Mouse (Mus musculus): Measurements from ENCODE around the gene Hoxa9. TPM values are rescaled to one million over a fixed set of nuclear protein-coding genes. Genes with fewer than 3 reads are reported as not detected.

The Hoxa9 gene
- total and polyA plus RNA-seq, 2 experiments from 2014 or later: 0.19 TPM; not detected in 1

DNA sequence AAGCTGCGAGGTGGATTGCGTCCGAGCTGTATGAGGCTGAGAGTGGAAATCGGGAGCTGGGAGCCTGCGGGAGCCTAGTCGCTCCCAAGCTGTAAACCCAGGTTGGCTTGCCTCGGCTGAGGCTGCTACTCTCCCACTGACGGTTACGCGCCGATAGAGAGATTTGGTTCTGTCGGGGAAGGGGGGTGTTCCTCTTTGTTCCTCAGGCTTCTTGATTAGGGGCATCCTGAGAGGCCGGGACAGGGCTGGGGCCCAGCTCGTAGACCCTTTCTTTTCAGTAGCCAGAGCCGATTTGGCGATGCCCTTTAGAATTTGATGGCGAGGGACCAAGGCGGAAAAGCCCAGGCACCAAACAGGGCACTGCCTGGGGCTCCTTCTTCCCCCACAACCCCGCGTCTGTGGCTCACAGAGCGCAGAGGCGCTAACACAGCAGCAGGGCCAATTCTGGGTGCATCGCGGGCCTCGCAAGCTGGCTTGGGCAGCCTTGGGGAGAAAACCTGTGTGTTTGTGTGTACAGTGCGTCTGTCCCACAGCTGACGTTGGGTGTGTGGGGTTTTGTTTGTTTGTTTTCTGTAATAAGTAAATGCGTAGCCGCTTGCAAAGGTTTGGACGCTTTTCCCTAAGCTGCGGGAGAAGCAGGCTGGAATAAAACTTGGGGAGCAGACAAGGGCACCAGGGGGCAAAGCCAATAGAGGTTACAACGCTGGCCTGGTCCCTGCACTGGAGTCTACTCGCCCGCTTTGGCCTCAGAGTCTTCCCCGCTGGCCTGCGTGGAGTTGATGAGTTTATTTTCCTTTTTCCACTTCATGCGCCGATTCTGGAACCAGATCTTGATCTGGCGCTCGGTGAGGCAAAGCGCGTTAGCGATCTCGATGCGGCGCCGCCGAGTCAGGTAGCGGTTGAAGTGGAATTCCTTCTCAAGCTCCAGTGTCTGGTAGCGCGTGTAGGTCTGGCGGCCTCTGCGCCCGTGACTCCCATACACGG lies 25.0 kb downstream of the Hoxa9 start:
- no peak for ATAC-seq (ENCODE audit: insufficient read depth, low read depth)
- Histone ChIP-seq H3K9me3 (replicated peaks; ENCODE audit: control insufficient read depth, low read length) (no peaks in the 10 kb centered on the region), H3K27me3 (ENCODE audit: control insufficient read depth, insufficient read depth, low read length) (peaks cover 99% of the 10 kb centered on the region), H3K36me3 (replicated peaks; ENCODE audit: control insufficient read depth, insufficient read depth, low read length) (no peaks in the 10 kb centered on the region), H3K4me3 (ENCODE audit: low read depth, low read length) (peak overlapping the region; percentile 2; the same call in 1 of the 2 replicates), H3K27ac (ENCODE audit: low read depth) (no peak overlapping the region), H3K4me1 (ENCODE audit: control insufficient read depth, insufficient read depth) (no peaks in the 10 kb centered on the region), H3K4me2 (ENCODE audit: low read depth, low read length) (no peak overlapping the region), H3K9ac (replicated peaks; ENCODE audit: low read depth, low read length) (no peak overlapping the region)
- TF ChIP-seq CTCF (IDR thresholded peaks at IDR 0.05; ENCODE audit: low read depth) (no peak), EP300 (IDR thresholded peaks at IDR 0.05; ENCODE audit: low read depth) (no peak)
- 5% methylated on average over 55 of the region's 55 CpGs for WGBS
- DNase-seq (ENCODE audit: low spot score): no peak

DNA sequence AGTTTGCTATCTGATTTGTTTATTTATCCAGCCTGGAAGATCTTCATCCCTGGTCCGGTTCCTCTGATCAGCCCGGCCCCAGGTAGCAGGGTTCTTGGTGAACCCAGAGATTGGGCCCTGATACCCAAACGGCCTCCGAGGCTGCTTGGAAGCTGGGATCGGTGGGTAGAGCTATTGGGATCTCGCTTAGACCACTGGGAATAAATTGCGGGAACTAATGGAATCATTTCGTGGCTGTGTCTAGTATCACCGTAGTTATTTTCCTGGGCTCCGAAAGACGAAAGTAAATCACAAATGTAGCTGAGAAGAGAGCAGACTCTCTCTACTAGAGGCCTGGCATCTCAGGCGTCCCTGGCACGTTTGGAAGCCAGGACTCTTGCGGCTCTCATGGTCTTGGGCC lies 25.7 kb downstream of the Hoxa9 start:
- Histone ChIP-seq H3K27me3 (ENCODE audit: control insufficient read depth, insufficient read depth, low read length) (peaks cover 99% of the 10 kb centered on the region), H3K4me1 (ENCODE audit: control insufficient read depth, insufficient read depth) (no peaks in the 10 kb centered on the region), H3K9me3 (replicated peaks; ENCODE audit: control insufficient read depth, low read length) (no peaks in the 10 kb centered on the region), H3K9ac (replicated peaks; ENCODE audit: low read depth, low read length) (no peak overlapping the region), H3K4me2 (ENCODE audit: low read depth, low read length) (no peak overlapping the region), H3K36me3 (replicated peaks; ENCODE audit: control insufficient read depth, insufficient read depth, low read length) (no peaks in the 10 kb centered on the region), H3K27ac (ENCODE audit: low read depth) (no peak overlapping the region), H3K4me3 (ENCODE audit: low read depth, low read length) (no peak overlapping the region)
- TF ChIP-seq EP300 (IDR thresholded peaks at IDR 0.05; ENCODE audit: low read depth) (no peak), CTCF (IDR thresholded peaks at IDR 0.05; ENCODE audit: low read depth) (no peak)
- WGBS: 9% methylated on average over 14 of the region's 14 CpGs
- DNase-seq (ENCODE audit: low spot score) (no peak), ATAC-seq (ENCODE audit: insufficient read depth, low read depth) (no peak)

DNA sequence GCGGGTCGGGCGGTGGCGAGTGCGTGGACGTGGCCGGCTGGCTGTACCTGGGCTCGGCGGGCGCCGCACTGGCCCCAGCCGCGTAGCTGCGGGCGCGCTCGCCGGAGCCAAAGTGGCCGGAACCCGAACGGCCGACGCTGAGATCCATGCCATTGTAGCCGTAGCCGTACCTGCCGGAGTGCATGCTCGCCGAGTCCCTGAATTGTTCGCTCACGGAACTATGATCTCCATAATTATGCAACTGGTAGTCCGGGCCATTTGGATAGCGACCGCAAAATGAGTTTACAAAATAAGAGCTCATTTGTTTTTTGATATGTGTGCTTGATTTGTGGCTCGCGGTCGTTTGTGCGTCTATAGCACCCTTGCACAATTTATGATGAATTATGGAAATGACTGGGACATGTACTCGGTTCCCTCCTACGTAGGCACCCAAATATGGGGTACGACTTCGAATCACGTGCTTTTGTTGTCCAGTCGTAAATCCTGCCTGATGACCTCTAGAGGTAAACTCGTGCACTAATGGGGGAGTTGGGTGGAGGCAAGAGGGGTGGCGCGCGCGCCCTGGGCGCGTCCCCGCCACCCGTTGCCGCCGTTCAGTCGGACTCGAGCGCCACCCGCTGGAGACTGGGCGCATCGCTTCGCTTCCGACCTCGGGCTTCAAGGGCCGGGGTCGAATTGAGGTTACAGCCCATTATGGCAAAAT lies 26.7 kb downstream of the Hoxa9 start, which contains the start of gene Hoxa5:
Gene Hoxa5 (minus strand): TSS at position 538 of the 703 bp plus-strand sequence.
- H3K36me3 ChIP-seq (replicated peaks; ENCODE audit: control insufficient read depth, insufficient read depth, low read length): no peaks in the 10 kb centered on the region
- no peaks in the 10 kb centered on the region for H3K4me1 ChIP-seq (ENCODE audit: control insufficient read depth, insufficient read depth)
- no peak for DNase-seq (ENCODE audit: low spot score)
- WGBS: under 1% methylated on average over 65 of the region's 65 CpGs
- H3K27me3 ChIP-seq (ENCODE audit: control insufficient read depth, insufficient read depth, low read length): peaks cover 99% of the 10 kb centered on the region
- peak within 1 kb of the TSS; percentile 48 for H3K4me3 ChIP-seq (ENCODE audit: low read depth, low read length)
- ATAC-seq (ENCODE audit: insufficient read depth, low read depth): no peak; the same call in 1 of the 2 replicates
- H3K4me2 ChIP-seq (ENCODE audit: low read depth, low read length): peak within 1 kb of the TSS; percentile 56
- H3K27ac ChIP-seq (ENCODE audit: low read depth): no peak within 1 kb of the TSS
- TF ChIP-seq EP300 (IDR thresholded peaks at IDR 0.05; ENCODE audit: low read depth) (no peak), CTCF (IDR thresholded peaks at IDR 0.05; ENCODE audit: low read depth) (peak; percentile 64)
- H3K9me3 ChIP-seq (replicated peaks; ENCODE audit: control insufficient read depth, low read length): no peaks in the 10 kb centered on the region
- H3K9ac ChIP-seq (replicated peaks; ENCODE audit: low read depth, low read length): no peak within 1 kb of the TSS; the same call in 1 of the 2 replicates

DNA sequence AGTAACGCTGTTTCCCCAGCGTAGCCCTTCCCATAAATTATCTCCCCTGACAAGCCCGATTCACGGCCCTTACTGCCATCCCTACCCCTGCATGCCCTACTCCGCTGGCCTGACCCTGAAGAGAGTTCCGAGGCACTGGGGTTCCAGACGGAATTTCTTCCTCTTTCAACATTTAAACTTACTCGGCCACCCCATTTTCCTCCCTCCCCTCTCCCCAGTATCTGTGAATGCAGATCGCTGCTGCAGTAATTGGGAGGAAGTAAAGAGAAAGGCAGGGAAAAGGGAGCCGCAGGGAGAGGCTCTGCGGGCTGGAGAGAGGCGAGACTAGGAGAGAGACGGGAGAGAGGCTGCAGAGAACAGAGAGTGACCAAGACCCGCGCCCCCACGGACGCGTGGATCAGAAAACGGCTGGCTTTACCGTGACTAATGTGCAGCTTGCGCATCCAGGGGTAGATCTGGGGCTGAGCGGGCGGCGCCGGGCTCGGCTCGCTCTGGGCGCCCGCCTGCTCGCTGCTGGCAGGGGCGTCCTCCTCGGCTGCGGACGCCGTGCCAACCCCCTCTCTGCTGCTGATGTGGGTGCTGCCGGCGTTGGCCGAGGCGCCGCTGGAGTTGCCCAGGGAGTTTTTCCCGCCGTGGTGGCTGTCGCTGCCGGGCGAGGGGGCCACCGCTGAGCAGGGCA lies 27.4 kb downstream of the Hoxa9 start:
- H3K4me1 ChIP-seq (ENCODE audit: control insufficient read depth, insufficient read depth): no peaks in the 10 kb centered on the region
- no peak overlapping the region; the same call in 1 of the 2 replicates for H3K9ac ChIP-seq (replicated peaks; ENCODE audit: low read depth, low read length)
- H3K27me3 ChIP-seq (ENCODE audit: control insufficient read depth, insufficient read depth, low read length): peaks cover 99% of the 10 kb centered on the region
- ATAC-seq (ENCODE audit: insufficient read depth, low read depth) (0 out of 2 replicates have a peak, but pooled peaks have one; percentile 27), DNase-seq (ENCODE audit: low spot score) (no peak)
- H3K36me3 ChIP-seq (replicated peaks; ENCODE audit: control insufficient read depth, insufficient read depth, low read length): no peaks in the 10 kb centered on the region
- no peaks in the 10 kb centered on the region for H3K9me3 ChIP-seq (replicated peaks; ENCODE audit: control insufficient read depth, low read length)
- H3K4me3 ChIP-seq (ENCODE audit: low read depth, low read length): peak overlapping the region; percentile 48
- WGBS: 2% methylated on average over 46 of the region's 46 CpGs
- TF ChIP-seq CTCF (IDR thresholded peaks at IDR 0.05; ENCODE audit: low read depth) (no peak), EP300 (IDR thresholded peaks at IDR 0.05; ENCODE audit: low read depth) (no peak)
- peak overlapping the region; percentile 56 for H3K4me2 ChIP-seq (ENCODE audit: low read depth, low read length)
- H3K27ac ChIP-seq (ENCODE audit: low read depth): no peak overlapping the region

DNA sequence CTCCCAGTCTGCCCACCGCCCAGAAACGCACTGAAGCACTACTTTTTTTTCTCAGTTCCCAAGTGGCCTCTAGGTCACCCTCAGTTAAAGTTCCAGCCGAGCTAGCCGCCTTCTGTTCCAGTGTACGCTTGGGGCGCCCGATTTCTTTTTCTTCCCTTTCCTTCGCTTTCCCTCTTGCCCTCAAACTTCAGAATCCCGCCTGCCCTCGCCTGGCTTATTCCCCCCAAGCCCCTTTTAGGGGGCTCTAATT lies 27.8 kb downstream of the Hoxa9 start:
- no peak for DNase-seq (ENCODE audit: low spot score)
- ATAC-seq (ENCODE audit: insufficient read depth, low read depth): no peak
- Histone ChIP-seq H3K36me3 (replicated peaks; ENCODE audit: control insufficient read depth, insufficient read depth, low read length) (no peaks in the 10 kb centered on the region), H3K9me3 (replicated peaks; ENCODE audit: control insufficient read depth, low read length) (no peaks in the 10 kb centered on the region), H3K9ac (replicated peaks; ENCODE audit: low read depth, low read length) (no peak overlapping the region), H3K4me2 (ENCODE audit: low read depth, low read length) (peak overlapping the region; percentile 56), H3K27ac (ENCODE audit: low read depth) (no peak overlapping the region), H3K4me3 (ENCODE audit: low read depth, low read length) (peak overlapping the region; percentile 48), H3K4me1 (ENCODE audit: control insufficient read depth, insufficient read depth) (no peaks in the 10 kb centered on the region), H3K27me3 (ENCODE audit: control insufficient read depth, insufficient read depth, low read length) (peaks cover 99% of the 10 kb centered on the region)
- TF ChIP-seq CTCF (IDR thresholded peaks at IDR 0.05; ENCODE audit: low read depth) (no peak), EP300 (IDR thresholded peaks at IDR 0.05; ENCODE audit: low read depth) (no peak)
- WGBS: 4% methylated on average over 10 of the region's 10 CpGs

Data from heart, postnatal 0 days (tissue).